Mouse (Mus musculus): ENCODE results near the gene Slf2. TPM values are rescaled to one million over a fixed set of nuclear protein-coding genes. Genes with fewer than 3 reads are reported as not detected.

Gene Slf2
- total and polyA plus RNA-seq, 3 experiments, result 30.2 to 109 (median 35.4) TPM

DNA sequence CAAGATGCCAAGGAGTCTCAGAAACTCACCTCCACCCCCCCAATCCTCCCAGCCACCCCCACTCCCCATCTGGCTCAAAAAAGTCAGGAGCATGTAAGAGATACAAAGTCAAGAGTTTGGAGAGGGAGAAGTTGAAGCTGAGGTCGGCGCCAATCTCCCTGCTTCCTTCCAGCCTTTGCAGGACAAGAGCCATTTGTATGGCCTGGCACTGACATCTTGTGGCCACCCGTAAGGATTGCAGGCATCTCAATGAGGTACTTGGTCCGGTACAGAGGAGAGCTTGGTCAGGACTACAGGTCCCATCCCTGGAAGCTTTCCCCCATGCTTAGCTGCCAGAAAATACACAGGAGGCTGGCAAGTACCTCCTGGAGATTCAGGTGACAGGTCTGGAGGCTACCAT, 35.7 kb upstream of the Slf2 start:
- Histone ChIP-seq H3K27ac (ENCODE audit: control insufficient read depth, low read depth, low read length) (no peak overlapping the region), H3K36me3 (ENCODE audit: control insufficient read depth in 1 of 2, insufficient read depth in 2 of 2, low read length in 2 of 2) (no peaks in the 10 kb centered on the region), H3K9ac (ENCODE audit: control insufficient read depth, low read depth, low read length, poor library complexity, severe bottlenecking) (no peak overlapping the region), H3K79me2 (ENCODE audit: control insufficient read depth, insufficient read depth, low read length, poor library complexity) (no peaks in the 10 kb centered on the region), H3K9me3 (replicated peaks; ENCODE audit: insufficient read depth, low read length) (no peaks in the 10 kb centered on the region), H3K4me3 (ENCODE audit: control insufficient read depth in 1 of 2, insufficient read depth in 1 of 2, low read depth in 2 of 2, low read length in 2 of 2) (no peak overlapping the region), H3K4me1 (ENCODE audit: control insufficient read depth in 1 of 2, insufficient read depth in 2 of 2, low read length in 2 of 2) (no peaks in the 10 kb centered on the region), H3K27me3 (ENCODE audit: control insufficient read depth in 1 of 2, insufficient read depth in 2 of 2, low read length in 2 of 2) (peaks cover 13 to 14% of the 10 kb centered on the region in 2 experiments)
- peak; percentile 73 for DNase-seq (ENCODE audit: low read depth, low spot score)
- TF ChIP-seq RAD21 (IDR thresholded peaks at IDR 0.05; ENCODE audit: low read depth, low read length), result peak; percentile 86
- peak; percentile 87 for TF ChIP-seq SMC3 (IDR thresholded peaks at IDR 0.05; ENCODE audit: low read depth, low read length)
- TF ChIP-seq POLR2AphosphoS2 (IDR thresholded peaks at IDR 0.05; ENCODE audit: low read length), result no peak
- TF ChIP-seq E2F4 (IDR thresholded peaks at IDR 0.05; ENCODE audit: borderline replicate concordance, low read depth, low read length), result no peak
- TF ChIP-seq ZKSCAN1 (IDR thresholded peaks at IDR 0.05; ENCODE audit: low read depth, low read length), result no peak
- no peak for TF ChIP-seq MAZ (IDR thresholded peaks at IDR 0.05; ENCODE audit: low read depth, low read length)
- peak; percentile 82 to 93 (median 88) for TF ChIP-seq CTCF (IDR thresholded peaks at IDR 0.05 in 2 of 3, conservative IDR thresholded peaks at IDR 0.05 in 1 of 3; ENCODE audit: control insufficient read depth in 1 of 3, insufficient read depth in 1 of 3, low read depth in 2 of 3, low read length in 3 of 3, poor library complexity in 1 of 3, severe bottlenecking in 1 of 3)
- no peak for TF ChIP-seq TCF12 (IDR thresholded peaks at IDR 0.05; ENCODE audit: low read depth, low read length)
- TF ChIP-seq POLR2A (IDR thresholded peaks at IDR 0.05; ENCODE audit: control insufficient read depth in 1 of 2, insufficient read depth in 1 of 2, low read depth in 1 of 2, low read length in 2 of 2, poor library complexity in 1 of 2), result no peak
- TF ChIP-seq MYC (IDR thresholded peaks at IDR 0.05; ENCODE audit: low read depth, low read length), result no peak
- peak; percentile 68 for TF ChIP-seq ZC3H11A (IDR thresholded peaks at IDR 0.05; ENCODE audit: low read depth, low read length)
- TF ChIP-seq EP300 (IDR thresholded peaks at IDR 0.05; ENCODE audit: low read depth in 1 of 2, low read length in 2 of 2), result no peak

DNA sequence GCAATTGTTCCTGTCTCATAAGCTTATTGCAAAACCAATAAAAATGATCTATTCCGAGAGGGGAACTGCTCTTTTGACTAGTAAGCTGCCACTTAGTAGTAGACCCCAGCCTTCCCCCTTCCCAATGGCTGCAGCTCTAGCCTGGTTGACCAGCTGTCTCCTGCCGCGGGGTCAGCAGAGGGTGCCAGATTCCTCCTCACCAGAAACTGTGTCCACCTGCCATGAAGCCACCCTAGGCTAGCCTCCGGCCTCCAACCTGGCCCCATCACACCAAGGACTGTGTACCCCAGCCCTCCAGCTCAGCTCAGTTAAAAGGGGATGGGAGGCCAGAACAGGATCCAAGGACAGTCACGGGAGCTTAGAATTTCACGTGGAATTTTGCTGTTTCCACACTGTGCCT, 34.5 kb upstream of the Slf2 start:
- TF ChIP-seq MYC (IDR thresholded peaks at IDR 0.05; ENCODE audit: low read depth, low read length) (no peak), MAX (IDR thresholded peaks at IDR 0.05; ENCODE audit: low read length) (no peak), RCOR1 (IDR thresholded peaks at IDR 0.05; ENCODE audit: low read depth, low read length) (no peak), MAFK (IDR thresholded peaks at IDR 0.05; ENCODE audit: borderline replicate concordance, low read depth, low read length) (no peak), CTCF (IDR thresholded peaks at IDR 0.05 in 2 of 3, conservative IDR thresholded peaks at IDR 0.05 in 1 of 3; ENCODE audit: control insufficient read depth in 1 of 3, insufficient read depth in 1 of 3, low read depth in 2 of 3, low read length in 3 of 3, poor library complexity in 1 of 3, severe bottlenecking in 1 of 3) (no peak), EP300 (IDR thresholded peaks at IDR 0.05; ENCODE audit: low read depth in 1 of 2, low read length in 2 of 2) (no peak), UBTF (IDR thresholded peaks at IDR 0.05; ENCODE audit: borderline replicate concordance, insufficient read depth, low read depth, low read length) (no peak), USF2 (IDR thresholded peaks at IDR 0.05; ENCODE audit: borderline replicate concordance in 1 of 2, insufficient read depth in 1 of 2, low read depth in 1 of 2, low read length in 2 of 2) (no peak), GABPA (IDR thresholded peaks at IDR 0.05; ENCODE audit: low read depth, low read length) (no peak), JUND (IDR thresholded peaks at IDR 0.05; ENCODE audit: low read depth, low read length) (no peak), ZMIZ1 (IDR thresholded peaks at IDR 0.05; ENCODE audit: low read depth, low read length) (no peak)
- Histone ChIP-seq H3K4me3 (ENCODE audit: control insufficient read depth in 1 of 2, insufficient read depth in 1 of 2, low read depth in 2 of 2, low read length in 2 of 2) (no peak overlapping the region), H3K36me3 (ENCODE audit: control insufficient read depth in 1 of 2, insufficient read depth in 2 of 2, low read length in 2 of 2) (no peaks in the 10 kb centered on the region), H3K27ac (ENCODE audit: control insufficient read depth, low read depth, low read length) (no peak overlapping the region), H3K9me3 (replicated peaks; ENCODE audit: insufficient read depth, low read length) (no peaks in the 10 kb centered on the region), H3K79me2 (ENCODE audit: control insufficient read depth, insufficient read depth, low read length, poor library complexity) (no peaks in the 10 kb centered on the region), H3K9ac (ENCODE audit: control insufficient read depth, low read depth, low read length, poor library complexity, severe bottlenecking) (no peak overlapping the region), H3K27me3 (ENCODE audit: control insufficient read depth in 1 of 2, insufficient read depth in 2 of 2, low read length in 2 of 2) (peaks cover 14% of the 10 kb centered on the region in 2 experiments), H3K4me1 (ENCODE audit: control insufficient read depth in 1 of 2, insufficient read depth in 2 of 2, low read length in 2 of 2) (no peaks in the 10 kb centered on the region)
- DNase-seq (ENCODE audit: low read depth, low spot score), result no peak

All from MEL (cell line).